Mouse (Mus musculus): Measurements from ENCODE around the gene AI837181.
"Not testable (repeated sequence)": the region's sequence is repeated elsewhere in the genome, so short reads cannot be mapped to it uniquely, and the experiment has no call there.

The AI837181 gene

GRCm38 (mm10) chr19:5424782-5425741, at the start of gene AI837181, which contains the start of gene Drap1:
TSS of gene AI837181 (plus strand) at chr19:5425144.
TSS of gene Drap1 (minus strand) at chr19:5424979.
- DNase-seq (ENCODE audit: low spot score), result peak; percentile 68

GRCm38 (mm10) chr19:5377446-5377845, 47.5 kb upstream of the AI837181 start:
- peak; percentile 61 for DNase-seq (ENCODE audit: low spot score)

GRCm38 (mm10) chr19:5383326-5383725, 41.6 kb upstream of the AI837181 start:
- DNase-seq (ENCODE audit: low spot score), result no peak

GRCm38 (mm10) chr19:5384715-5385114, 40.2 kb upstream of the AI837181 start:
- no peak for DNase-seq (ENCODE audit: low spot score)

- DNase-seq (ENCODE audit: low spot score), result no peak
Measured at GRCm38 (mm10) chr19:5388011-5388441, 36.9 kb upstream of the AI837181 start.

GRCm38 (mm10) chr19:5388588-5389242, 36.2 kb upstream of the AI837181 start, which contains the start of gene Sart1:
TSS of gene Sart1 (minus strand) at chr19:5388703.
- DNase-seq (ENCODE audit: low spot score), result peak; percentile 89

GRCm38 (mm10) chr19:5389647-5390046, 35.3 kb upstream of the AI837181 start:
- no peak for DNase-seq (ENCODE audit: low spot score)

- no peak for DNase-seq (ENCODE audit: low spot score)
Measured at GRCm38 (mm10) chr19:5390416-5390815, 34.5 kb upstream of the AI837181 start.

GRCm38 (mm10) chr19:5392892-5393291, 32.1 kb upstream of the AI837181 start:
- DNase-seq (ENCODE audit: low spot score), result no peak

GRCm38 (mm10) chr19:5394168-5394567, 30.8 kb upstream of the AI837181 start:
- DNase-seq (ENCODE audit: low spot score), result no peak

GRCm38 (mm10) chr19:5395371-5395770, 29.6 kb upstream of the AI837181 start:
- DNase-seq (ENCODE audit: low spot score), result no peak

GRCm38 (mm10) chr19:5401073-5401472, 23.9 kb upstream of the AI837181 start:
- DNase-seq (ENCODE audit: low spot score), result not testable (repeated sequence)

GRCm38 (mm10) chr19:5402293-5402692, 22.7 kb upstream of the AI837181 start, which contains the start of gene Tsga10ip:
TSS of gene Tsga10ip (minus strand) at chr19:5402526.
- DNase-seq (ENCODE audit: low spot score), result no peak

- DNase-seq (ENCODE audit: low spot score), result no peak
Measured at GRCm38 (mm10) chr19:5405924-5406323, 19.0 kb upstream of the AI837181 start.

- not testable (repeated sequence) for DNase-seq (ENCODE audit: low spot score)
Measured at GRCm38 (mm10) chr19:5406531-5407126, 18.3 kb upstream of the AI837181 start.

- DNase-seq (ENCODE audit: low spot score), result no peak
Measured at GRCm38 (mm10) chr19:5407133-5407532, 17.8 kb upstream of the AI837181 start.

GRCm38 (mm10) chr19:5408057-5409001, 16.6 kb upstream of the AI837181 start:
- DNase-seq (ENCODE audit: low spot score), result no peak

- DNase-seq (ENCODE audit: low spot score), result no peak
Measured at GRCm38 (mm10) chr19:5409068-5409467, 15.9 kb upstream of the AI837181 start.

GRCm38 (mm10) chr19:5410641-5411040, 14.3 kb upstream of the AI837181 start:
- DNase-seq (ENCODE audit: low spot score), result no peak

- DNase-seq (ENCODE audit: low spot score), result no peak
Measured at GRCm38 (mm10) chr19:5411961-5412360, 13.0 kb upstream of the AI837181 start.

- DNase-seq (ENCODE audit: low spot score), result no peak
Measured at GRCm38 (mm10) chr19:5413840-5414239, 11.1 kb upstream of the AI837181 start.
